Mouse (Mus musculus) G1E (cell line): ENCODE measurements around the gene Stab2.

Experiments used
- CTCF ChIP-seq: IDR thresholded peaks from 2 replicates; pipeline ENCODE4 v1.5.1; 2012; ENCODE audit warnings: low read depth, low read length, inconsistent platforms, mixed read lengths
- GATA1 ChIP-seq: IDR thresholded peaks from 2 replicates; pipeline ENCODE4 v1.6.1; 2012; ENCODE audit warnings: borderline replicate concordance, low read length, inconsistent platforms, mixed read lengths
- GATA2 ChIP-seq: IDR thresholded peaks from 2 replicates; pipeline ENCODE4 v1.6.1; 2012; ENCODE audit warnings: low read depth, low read length, inconsistent platforms, borderline replicate concordance
- POLR2AphosphoS5 ChIP-seq: IDR thresholded peaks from 2 replicates; pipeline ENCODE4 v1.6.1; 2012; ENCODE audit warnings: low read depth, low read length, inconsistent platforms; ENCODE audit not compliant: insufficient replicate concordance
- TAL1 ChIP-seq: conservative IDR thresholded peaks from 2 replicates; pipeline ENCODE4 v1.6.1; 2012; ENCODE audit warnings: low read depth, low read length, inconsistent platforms, mixed read lengths

DNA sequence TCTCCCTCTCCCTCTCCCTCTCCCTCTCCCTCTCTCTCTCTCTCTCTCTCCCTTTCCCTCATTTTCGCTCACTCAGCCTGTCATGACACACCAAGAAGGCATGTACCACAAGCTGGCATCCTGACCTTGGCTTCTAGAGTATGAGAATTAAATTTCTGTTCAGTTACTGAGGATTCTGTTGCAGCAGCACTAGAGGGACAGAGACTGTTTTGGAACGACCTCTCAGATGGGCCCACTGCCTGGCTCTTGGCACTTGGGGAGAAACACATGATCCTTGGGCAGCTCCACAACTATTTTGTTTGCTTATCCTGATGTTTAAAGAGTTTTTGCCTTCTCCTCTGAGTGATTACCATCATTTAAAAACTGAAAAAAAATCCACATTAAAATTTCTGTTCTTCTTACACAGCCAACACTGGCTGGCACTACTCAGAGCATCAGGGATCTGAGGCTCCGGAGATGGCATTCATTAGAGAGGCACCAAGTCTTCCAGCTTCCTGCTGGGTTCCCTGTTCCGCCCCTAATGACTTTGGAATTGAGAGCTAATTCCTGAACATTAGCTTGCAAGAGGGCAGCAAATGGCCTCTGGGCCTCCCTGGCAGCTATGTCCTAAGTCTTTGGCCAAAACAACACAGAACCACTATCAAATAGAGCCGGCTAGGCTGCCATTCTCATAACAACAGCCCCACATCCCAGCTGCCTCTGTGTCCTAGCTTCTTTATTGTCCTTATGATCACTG lies 127.6 kb downstream of the Stab2 start:
- TF ChIP-seq POLR2AphosphoS5 (no peak), GATA1 (no peak), CTCF (no peak), TAL1 (no peak), GATA2 (no peak)
